Mouse (Mus musculus): Measurements from ENCODE around the gene Trim59. TPM values are rescaled to one million over a fixed set of nuclear protein-coding genes. Genes with fewer than 3 reads are reported as not detected.

The Trim59 gene
- total RNA-seq, 2 experiments from 2014 or later: 15.1 to 17.4 TPM

GRCm38 (mm10) chr3:69005338-69006245 is 39.0 kb downstream of the Trim59 start:
- peak; percentile 15 for DNase-seq (ENCODE audit: low spot score in 2 of 2)

GRCm38 (mm10) chr3:69004437-69005337 is 39.9 kb downstream of the Trim59 start, which contains the start of the genes Ift80 and Smc4:
Gene Ift80 (minus strand): TSS chr3:69004570.
Gene Smc4 (plus strand): TSS chr3:69004738.
- DNase-seq (ENCODE audit: low spot score in 2 of 2): peak; percentile 92 to 97

GRCm38 (mm10) chr3:69004055-69004436 is 40.5 kb downstream of the Trim59 start:
- no peak for DNase-seq (ENCODE audit: low spot score in 2 of 2)

- DNase-seq (ENCODE audit: low spot score in 2 of 2): no peak
These were observed 41.8 kb downstream of the Trim59 start for GRCm38 (mm10) chr3:69002781-69003180.

GRCm38 (mm10) chr3:68986550-68986949 is 58.0 kb downstream of the Trim59 start:
- DNase-seq (ENCODE audit: low spot score in 2 of 2): no peak

Small RNA genes within 50 kb of the gene (microRNA-seq; reads per million reads assigned to microRNA genes)
- gene Mir15b (126 to 294 reads per million in 2 experiments), gene Mir16-2 (73.3 to 105 reads per million in 2 experiments)

Other genes with a start within 250 kb of the Trim59 start
- gene 1110032F04Rik, start 175.2 kb downstream of the Trim59 start, total RNA-seq (2021): 1 to 10 TPM; 9.1 to 9.8 TPM
- gene Ift80, start 40.2 kb downstream of the Trim59 start, total RNA-seq (2021): 10 to 100 TPM; 24.6 to 25.2 TPM
- 1 to 10 TPM; 5.8 to 6.8 TPM for gene Smc4, start 40.0 kb downstream of the Trim59 start, total RNA-seq (2021)
- gene Kpna4, start 82.4 kb upstream of the Trim59 start, total RNA-seq (2021): 10 to 100 TPM; 84.4 to 92.4 TPM
- gene Arl14, start 177.7 kb upstream of the Trim59 start, total RNA-seq (2021): not detected

Data from layer of hippocampus, adult 18-20 months (tissue).